Mouse (Mus musculus) midbrain, postnatal 0 days (tissue): ENCODE results near the gene Aagab. TPM values are rescaled to one million over a fixed set of nuclear protein-coding genes. Genes with fewer than 3 reads are reported as not detected.
A peak's percentile ranks its signal among the peaks of the same experiment; 100 is the strongest.

Source experiments
- ATAC-seq: fragments of 200-750 bp; cut with Nextera tagmentation; 2 replicates; pipeline ENCODE4 v1.8.0; 2017; ENCODE audit warnings: moderate number of reproducible peaks, mild to moderate bottlenecking, moderate TSS enrichment, moderate library complexity; ENCODE audit not compliant: low FRiP score
- DNase-seq: peaks from one replicate; pipeline ENCODE4 v3.0.0-alpha.2; 2015; ENCODE audit warnings: low spot score
- H3K27ac ChIP-seq: fragments of 300-500 bp; sonication (generic); 2 replicates; pipeline ENCODE4 v1.5.1; 2014; ENCODE audit warnings: low read depth, mild to moderate bottlenecking, low read length, mixed read lengths
- H3K27me3 ChIP-seq: fragments of 300-500 bp; sonication (generic); 2 replicates; pipeline ENCODE4 v1.6.1; 2014; ENCODE audit warnings: low read length, control low read depth, mixed read lengths; ENCODE audit not compliant: insufficient read depth
- H3K36me3 ChIP-seq: fragments of 300-500 bp; sonication (generic); 2 replicates; pipeline ENCODE4 v1.6.1; 2014; ENCODE audit warnings: low read length, control low read depth, mixed read lengths; ENCODE audit not compliant: insufficient read depth
- H3K4me1 ChIP-seq: fragments of 300-500 bp; sonication (generic); 2 replicates; pipeline ENCODE4 v1.6.1; 2014; ENCODE audit warnings: mild to moderate bottlenecking, control low read depth, antibody characterized with exemption, low read length, mixed read lengths; ENCODE audit not compliant: insufficient read depth
- H3K4me2 ChIP-seq: fragments of 300-500 bp; sonication (generic); 2 replicates; pipeline ENCODE4 v1.6.1; 2014; ENCODE audit warnings: low read depth, mild to moderate bottlenecking, low read length, mixed read lengths; ENCODE audit not compliant: poor library complexity, severe bottlenecking
- H3K4me3 ChIP-seq: fragments of 300-500 bp; sonication (generic); 2 replicates; pipeline ENCODE4 v1.5.1; 2014; ENCODE audit warnings: low read depth, mild to moderate bottlenecking, low read length, moderate library complexity
- H3K9ac ChIP-seq: fragments of 300-500 bp; sonication (generic); replicated peaks from 2 replicates; pipeline ENCODE4 v1.6.1; 2014; ENCODE audit warnings: mild to moderate bottlenecking, low read length, moderate library complexity, mixed read lengths; ENCODE audit not compliant: poor library complexity, severe bottlenecking
- H3K9me3 ChIP-seq: fragments of 300-500 bp; sonication (generic); 2 replicates; pipeline ENCODE4 v1.6.1; 2016; ENCODE audit warnings: low read length, control low read depth
- CTCF ChIP-seq: IDR thresholded peaks from 2 replicates; pipeline ENCODE4 v1.5.1; 2016; ENCODE audit warnings: antibody characterized with exemption, mild to moderate bottlenecking
- WGBS: fragments of 180-500 bp; shearing (Covaris S2); extraction: QIAGEN DNeasy Blood & Tissue Kit; methylation state at CpG from one replicate; pipeline ENCODE4 v1.1.7; 2014; 5-methylcytosine and 5-hydroxymethylcytosine counted together
- polyA plus RNA-seq: library from polyadenylated mRNA; unstranded; fragments of >200 nt; fragmentation: Nextera tagmentation; extraction: Ambion mirVana; gene quantifications from 2 replicates; pipeline ENCODE4 v1.2.1, GENCODE M21; 2015
- total RNA-seq: library from RNA; depleted of rRNA; stranded (reverse); fragments of >200 nt; gene quantifications from 2 replicates; pipeline ENCODE4 v1.2.3, GENCODE M21; 2014

Gene Aagab
- total and polyA plus RNA-seq, 2 experiments from 2014 or later, result 39.1 to 58.9 TPM

DNA sequence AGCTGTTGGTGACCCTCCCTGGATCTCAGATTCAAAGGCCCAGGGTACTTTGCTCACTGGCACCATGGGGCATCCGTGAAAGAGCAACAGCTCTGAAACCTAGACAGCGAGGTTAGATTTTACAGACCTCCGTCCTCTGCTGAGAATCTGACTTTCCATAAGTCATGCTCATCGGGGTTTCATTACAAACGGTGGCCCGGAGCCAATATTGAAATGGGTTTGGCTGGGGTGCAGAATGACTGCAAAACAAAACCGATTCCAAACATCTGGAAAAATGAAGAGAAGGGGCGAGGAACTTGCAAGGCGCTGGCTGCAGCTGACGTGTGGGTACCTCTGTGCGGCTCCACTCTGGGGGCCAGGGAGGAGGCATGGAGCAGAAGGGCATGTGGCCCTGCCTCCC is 49.1 kb downstream of the Aagab start:
- H3K9ac ChIP-seq, result no peak overlapping the region
- H3K27me3 ChIP-seq, result no peaks in the 10 kb centered on the region
- H3K4me1 ChIP-seq, result no peaks in the 10 kb centered on the region; the same call in 1 of the 2 replicates
- ATAC-seq (no peak), DNase-seq (no peak)
- no peaks in the 10 kb centered on the region for H3K9me3 ChIP-seq
- H3K27ac ChIP-seq, result no peak overlapping the region
- no peak for TF ChIP-seq CTCF
- no peak overlapping the region for H3K4me3 ChIP-seq
- H3K36me3 ChIP-seq, result no peaks in the 10 kb centered on the region
- WGBS, result 70% methylated on average over 11 of the region's 11 CpGs
- no peak overlapping the region for H3K4me2 ChIP-seq

DNA sequence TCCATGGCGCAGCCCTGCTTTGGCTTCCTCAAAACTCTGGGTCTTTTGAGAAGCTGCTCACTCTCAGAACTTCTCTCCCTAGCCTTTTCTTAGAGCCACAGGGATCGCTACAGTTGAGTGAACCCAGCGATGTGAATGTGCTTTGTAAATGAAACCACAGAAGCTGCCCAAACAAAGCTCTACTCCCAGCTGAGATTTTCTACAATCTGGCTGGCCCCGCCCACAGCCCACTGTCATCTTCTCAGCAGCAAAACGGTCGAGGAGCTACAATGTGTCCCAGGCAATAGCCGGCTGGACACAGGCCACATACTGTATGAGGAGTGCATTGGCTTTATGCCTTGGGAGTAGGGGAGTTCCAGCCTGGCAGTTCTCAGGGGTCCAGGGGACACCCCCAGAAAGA is 51.2 kb downstream of the Aagab start:
- no peaks in the 10 kb centered on the region; the same call in 1 of the 2 replicates for H3K4me1 ChIP-seq
- no peak overlapping the region for H3K4me3 ChIP-seq
- no peak overlapping the region for H3K9ac ChIP-seq
- H3K9me3 ChIP-seq, result no peaks in the 10 kb centered on the region
- no peaks in the 10 kb centered on the region for H3K36me3 ChIP-seq
- ATAC-seq (no peak), DNase-seq (peak; percentile 70)
- H3K27me3 ChIP-seq, result no peaks in the 10 kb centered on the region
- 15% methylated on average over 7 of the region's 7 CpGs for WGBS
- no peak overlapping the region for H3K27ac ChIP-seq
- TF ChIP-seq CTCF, result no peak
- H3K4me2 ChIP-seq, result no peak overlapping the region

- Histone ChIP-seq H3K36me3 (no peaks in the 10 kb centered on the region), H3K27ac (no peak overlapping the region), H3K27me3 (no peaks in the 10 kb centered on the region), H3K9ac (no peak overlapping the region), H3K4me1 (no peaks in the 10 kb centered on the region; the same call in 1 of the 2 replicates), H3K4me2 (no peak overlapping the region), H3K4me3 (no peak overlapping the region), H3K9me3 (no peaks in the 10 kb centered on the region)
- ATAC-seq (no peak), DNase-seq (no peak)
- TF ChIP-seq CTCF, result no peak
- 85% methylated on average over 8 of the region's 8 CpGs for WGBS
These were observed 52.1 kb downstream of the Aagab start for GRCm38 (mm10) chr9:63654575-63654974.

GRCm38 (mm10) chr9:63655092-63655491 is 52.6 kb downstream of the Aagab start:
- Histone ChIP-seq H3K4me1 (no peaks in the 10 kb centered on the region; the same call in 1 of the 2 replicates), H3K36me3 (no peaks in the 10 kb centered on the region), H3K27me3 (no peaks in the 10 kb centered on the region), H3K4me2 (no peak overlapping the region), H3K27ac (no peak overlapping the region), H3K9me3 (no peaks in the 10 kb centered on the region), H3K9ac (no peak overlapping the region), H3K4me3 (no peak overlapping the region)
- no peak for TF ChIP-seq CTCF
- WGBS, result 45% methylated on average over 1 of the region's 1 CpGs
- no peak for DNase-seq
- ATAC-seq, result no peak

DNA sequence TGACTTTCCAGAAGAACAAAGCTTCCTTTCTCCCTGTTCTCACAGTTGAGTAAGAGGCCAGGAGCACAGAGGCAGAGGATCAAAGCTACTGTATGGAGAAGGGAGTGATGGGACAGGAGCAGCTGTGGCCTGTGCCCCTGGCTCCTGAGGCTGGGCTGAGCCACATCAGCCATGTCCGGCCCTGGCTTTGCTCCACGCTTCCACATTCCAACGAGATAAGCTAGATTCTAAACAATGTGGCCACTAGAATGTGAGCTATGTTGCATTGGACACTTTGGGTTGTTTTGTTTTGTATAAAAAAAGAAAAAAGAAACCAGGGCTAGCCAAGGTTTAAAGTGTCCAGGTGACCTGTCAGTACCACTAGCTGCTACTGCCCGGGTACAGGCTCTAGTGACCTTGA is 54.7 kb downstream of the Aagab start:
- no peak overlapping the region for H3K27ac ChIP-seq
- H3K4me2 ChIP-seq, result no peak overlapping the region
- WGBS, result 86% methylated on average over 4 of the region's 4 CpGs
- H3K4me3 ChIP-seq, result no peak overlapping the region
- no peak overlapping the region for H3K9ac ChIP-seq
- H3K9me3 ChIP-seq, result no peaks in the 10 kb centered on the region
- TF ChIP-seq CTCF, result no peak
- H3K4me1 ChIP-seq, result no peaks in the 10 kb centered on the region; the same call in 1 of the 2 replicates
- no peak for DNase-seq
- H3K27me3 ChIP-seq, result no peaks in the 10 kb centered on the region
- H3K36me3 ChIP-seq, result no peaks in the 10 kb centered on the region
- no peak for ATAC-seq

DNA sequence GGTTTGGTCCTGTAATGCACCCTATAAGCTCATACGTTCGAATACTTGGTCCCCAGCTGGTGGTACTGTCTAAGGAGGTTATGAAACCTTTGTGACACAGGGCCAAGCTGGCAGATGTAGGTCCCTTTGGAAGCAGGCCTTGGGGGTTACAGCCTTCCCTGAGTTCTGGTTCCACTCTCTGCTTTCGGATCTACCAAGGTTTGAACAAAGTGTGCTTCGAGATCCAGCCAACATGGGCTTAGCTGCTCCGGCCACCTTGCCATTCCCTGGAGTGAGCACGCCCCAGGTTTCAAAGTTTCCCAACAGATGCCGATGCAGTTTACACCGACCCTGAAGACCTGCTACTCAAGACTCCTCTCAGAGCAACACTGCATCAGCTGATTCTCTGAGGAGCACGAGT is 56.0 kb downstream of the Aagab start:
- Histone ChIP-seq H3K4me2 (no peak overlapping the region), H3K4me3 (no peak overlapping the region), H3K36me3 (no peaks in the 10 kb centered on the region), H3K4me1 (no peaks in the 10 kb centered on the region; the same call in 1 of the 2 replicates), H3K9ac (no peak overlapping the region), H3K27me3 (no peaks in the 10 kb centered on the region), H3K9me3 (no peaks in the 10 kb centered on the region), H3K27ac (no peak overlapping the region)
- 88% methylated on average over 9 of the region's 9 CpGs for WGBS
- ATAC-seq (no peak), DNase-seq (no peak)
- no peak for TF ChIP-seq CTCF
